Mouse (Mus musculus) erythroblast, embryonic 14.5 days (primary cell): ENCODE data around the gene Tnfsfm13. TPM values are rescaled to one million over a fixed set of nuclear protein-coding genes. Genes with fewer than 3 reads are reported as not detected.

ENCODE experiments used
- H3K27me3 ChIP-seq: 2 replicates; pipeline ENCODE4 v1.6.1; 2012; ENCODE audit warnings: inconsistent platforms; ENCODE audit not compliant: control insufficient read depth
- H3K36me3 ChIP-seq: 2 replicates; pipeline ENCODE4 v1.6.1; 2012; ENCODE audit warnings: mild to moderate bottlenecking, inconsistent platforms; ENCODE audit not compliant: control insufficient read depth
- H3K4me1 ChIP-seq: 2 replicates; pipeline ENCODE4 v1.6.1; 2012; ENCODE audit warnings: inconsistent platforms; ENCODE audit not compliant: control insufficient read depth
- H3K4me3 ChIP-seq: replicated peaks from 2 replicates; pipeline ENCODE3; 2012; ENCODE audit warnings: moderate library complexity, mild to moderate bottlenecking, inconsistent platforms
- H3K9me3 ChIP-seq: 2 replicates; pipeline ENCODE4 v1.6.1; 2012; ENCODE audit warnings: low read length, inconsistent platforms, mixed read lengths; ENCODE audit not compliant: control insufficient read depth
- GATA1 ChIP-seq: IDR thresholded peaks from 2 replicates; pipeline ENCODE4 v1.6.1; 2012; ENCODE audit warnings: low read length, inconsistent platforms, mixed read lengths
- TAL1 ChIP-seq: IDR thresholded peaks from 3 replicates; pipeline ENCODE4 v1.6.1; 2012; ENCODE audit warnings: low read length, inconsistent platforms, mixed read lengths
- polyA plus RNA-seq: library from polyadenylated mRNA; stranded (reverse); fragments of >175 nt; gene quantifications from 2 replicates; pipeline ENCODE4 v1.2.3, GENCODE M21; 2012

Tnfsfm13 gene
- polyA plus RNA-seq, 1 experiment = not detected

DNA sequence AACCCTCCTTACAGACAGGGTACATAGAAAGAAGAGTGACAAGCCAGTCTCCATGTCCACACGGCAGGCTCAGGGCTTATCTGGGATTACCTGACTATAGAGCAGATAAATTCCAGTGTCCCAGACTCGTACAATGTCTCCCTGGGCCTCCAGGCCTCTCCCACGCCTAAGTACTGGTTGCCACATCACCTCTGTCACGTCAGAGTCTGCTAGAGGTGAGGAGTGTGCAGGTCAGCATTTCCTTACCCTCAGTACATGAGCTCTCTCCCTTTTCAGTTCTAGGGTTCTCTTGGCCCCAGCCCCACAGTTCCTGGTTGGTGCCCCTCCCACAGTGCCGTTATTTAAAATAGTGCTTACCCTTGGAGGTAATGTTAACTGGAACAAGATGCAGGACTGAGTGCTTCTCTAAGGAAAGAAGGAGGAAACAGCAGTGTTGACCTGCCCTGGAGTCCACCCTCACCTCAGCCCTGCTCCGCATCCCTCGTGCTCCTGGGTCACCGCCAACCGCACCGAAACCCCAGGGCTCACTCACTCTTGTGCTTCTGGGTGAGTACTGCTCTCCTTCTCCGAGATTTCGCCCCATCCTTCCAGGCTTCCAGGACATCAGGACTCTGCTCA is 11.7 kb downstream of the Tnfsfm13 start:
- Histone ChIP-seq H3K36me3 (peaks cover 12% of the 10 kb centered on the region), H3K4me3 (no peak overlapping the region), H3K4me1 (peaks cover 40% of the 10 kb centered on the region), H3K9me3 (no peaks in the 10 kb centered on the region), H3K27me3 (peaks cover 7% of the 10 kb centered on the region)
- TF ChIP-seq GATA1 (no peak), TAL1 (no peak)

DNA sequence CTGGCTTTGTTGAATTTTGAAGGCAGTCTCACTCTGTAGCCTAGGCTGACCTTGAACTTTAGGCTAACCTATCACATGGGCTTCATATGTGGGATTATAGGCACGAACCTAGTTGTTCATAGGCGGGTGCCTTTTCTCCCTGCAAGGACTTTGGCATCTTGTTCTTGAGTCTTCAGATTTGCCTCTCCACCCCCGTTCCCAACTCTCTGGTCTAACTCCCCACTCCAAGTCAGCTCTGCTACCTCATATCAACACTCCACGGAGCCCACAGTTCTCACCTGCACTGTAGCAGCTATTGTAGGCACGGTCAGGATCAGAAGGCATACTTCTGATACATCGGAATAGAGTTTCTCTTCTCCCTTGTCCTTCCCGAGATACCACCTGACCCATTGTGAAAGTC is 12.3 kb downstream of the Tnfsfm13 start:
- Histone ChIP-seq H3K4me3 (no peak overlapping the region), H3K27me3 (peaks cover 7% of the 10 kb centered on the region), H3K9me3 (no peaks in the 10 kb centered on the region), H3K4me1 (peaks cover 40% of the 10 kb centered on the region), H3K36me3 (peaks cover 17% of the 10 kb centered on the region)
- TF ChIP-seq TAL1 = no peak
- TF ChIP-seq GATA1 = no peak

DNA sequence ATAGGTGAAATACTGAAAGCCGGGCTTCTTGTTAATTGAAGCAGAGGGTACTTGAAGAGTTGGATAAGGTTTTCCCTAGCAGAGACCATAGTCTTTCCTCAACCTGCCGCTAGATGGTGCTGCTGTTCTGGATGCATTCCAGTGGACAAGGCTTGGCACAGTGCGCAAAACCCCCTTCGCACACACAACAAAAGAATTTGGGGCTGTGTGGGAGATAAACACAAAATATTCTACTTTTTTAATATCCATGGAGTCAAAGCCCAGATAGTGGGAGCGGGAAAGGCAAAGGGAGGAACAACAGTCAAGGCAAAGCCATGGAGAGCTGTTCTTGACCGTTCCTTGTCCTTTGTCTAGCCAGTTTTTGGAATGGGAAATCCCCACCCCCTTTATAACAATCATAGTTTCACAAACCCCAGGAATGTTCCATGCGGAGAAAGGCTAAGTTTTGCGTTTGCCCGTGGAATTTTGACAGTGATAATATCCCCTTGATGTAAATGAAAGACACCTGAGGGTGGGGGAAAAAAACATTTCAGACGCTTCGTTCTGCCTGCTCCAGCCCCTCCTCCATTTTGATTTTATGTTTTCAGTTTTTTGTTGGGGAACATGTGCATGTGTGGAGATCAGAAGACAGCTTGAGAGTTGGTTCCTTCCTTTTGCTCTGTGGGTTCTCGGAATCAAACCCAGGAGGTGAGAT is 12.9 kb downstream of the Tnfsfm13 start:
- TF ChIP-seq TAL1 (no peak), GATA1 (no peak)
- Histone ChIP-seq H3K4me3 (peak overlapping the region; percentile 91), H3K9me3 (no peaks in the 10 kb centered on the region), H3K27me3 (peaks cover 7% of the 10 kb centered on the region), H3K4me1 (peaks cover 40% of the 10 kb centered on the region), H3K36me3 (peaks cover 23% of the 10 kb centered on the region)

- H3K4me1 ChIP-seq = peaks cover 40% of the 10 kb centered on the region
These were observed 13.6 kb downstream of the Tnfsfm13 start for GRCm38 (mm10) chr11:69682209-69682839.

DNA sequence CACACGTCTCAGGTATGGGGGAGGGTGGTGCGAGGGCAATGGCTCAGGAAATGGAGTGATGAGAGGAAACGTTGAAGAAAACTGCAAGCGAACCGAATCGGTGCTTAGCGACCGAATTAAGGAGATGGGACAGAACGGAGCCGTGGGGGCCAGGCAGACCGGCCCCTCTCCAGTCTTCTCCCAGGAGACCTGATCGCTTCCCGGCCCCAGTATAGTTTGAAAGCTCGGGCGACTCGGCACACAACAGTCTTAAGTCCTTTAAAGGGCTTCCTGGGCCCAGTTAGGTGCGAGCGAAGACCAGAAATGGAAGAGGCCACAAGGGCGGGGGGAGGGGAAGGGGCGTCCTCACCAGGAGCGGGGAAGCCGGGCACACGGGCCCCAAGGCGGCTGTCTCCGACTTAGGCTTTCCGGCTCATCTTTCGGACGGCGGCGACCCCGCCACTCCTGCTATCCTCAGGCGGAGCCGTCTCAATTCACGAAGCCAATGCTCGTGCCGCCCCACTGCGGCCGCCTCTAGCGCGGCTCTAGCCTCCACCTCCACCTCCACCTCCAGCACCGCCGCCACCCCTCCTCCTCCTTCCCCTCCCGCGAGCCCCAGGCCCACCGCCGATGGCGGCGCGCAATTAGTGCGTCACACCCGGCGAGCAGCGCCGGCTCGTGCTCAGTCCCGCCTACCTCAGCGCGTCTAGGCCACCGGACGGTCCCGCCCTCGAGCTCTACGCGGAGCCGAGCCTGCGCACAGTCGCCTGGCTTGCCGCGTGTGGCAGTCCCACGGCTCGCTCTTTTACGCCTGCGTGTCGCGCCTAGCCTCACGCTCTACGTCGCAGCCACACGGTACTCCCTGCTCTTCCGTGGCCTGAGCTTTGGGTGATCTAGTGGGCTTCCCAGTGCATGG is 14.3 kb downstream of the Tnfsfm13 start, which contains the start of gene Senp3:
Senp3 (minus strand) TSS at position 771 of the 895 bp plus-strand sequence.
- Histone ChIP-seq H3K27me3 (peaks cover 2% of the 10 kb centered on the region; the same call in 1 of the 2 replicates), H3K4me3 (peak within 1 kb of the TSS; percentile 91), H3K9me3 (no peaks in the 10 kb centered on the region), H3K36me3 (peaks cover 36% of the 10 kb centered on the region), H3K4me1 (peaks cover 42% of the 10 kb centered on the region)
- no peak for TF ChIP-seq GATA1

More at GRCm38 (mm10) chr11:69682209-69682839, 13.6 kb downstream of the Tnfsfm13 start:
- peak overlapping the region; percentile 91 for H3K4me3 ChIP-seq
- TF ChIP-seq TAL1 (no peak), GATA1 (no peak)
- H3K27me3 ChIP-seq = peaks cover 7% of the 10 kb centered on the region
- peaks cover 28% of the 10 kb centered on the region for H3K36me3 ChIP-seq
- no peaks in the 10 kb centered on the region for H3K9me3 ChIP-seq

DNA sequence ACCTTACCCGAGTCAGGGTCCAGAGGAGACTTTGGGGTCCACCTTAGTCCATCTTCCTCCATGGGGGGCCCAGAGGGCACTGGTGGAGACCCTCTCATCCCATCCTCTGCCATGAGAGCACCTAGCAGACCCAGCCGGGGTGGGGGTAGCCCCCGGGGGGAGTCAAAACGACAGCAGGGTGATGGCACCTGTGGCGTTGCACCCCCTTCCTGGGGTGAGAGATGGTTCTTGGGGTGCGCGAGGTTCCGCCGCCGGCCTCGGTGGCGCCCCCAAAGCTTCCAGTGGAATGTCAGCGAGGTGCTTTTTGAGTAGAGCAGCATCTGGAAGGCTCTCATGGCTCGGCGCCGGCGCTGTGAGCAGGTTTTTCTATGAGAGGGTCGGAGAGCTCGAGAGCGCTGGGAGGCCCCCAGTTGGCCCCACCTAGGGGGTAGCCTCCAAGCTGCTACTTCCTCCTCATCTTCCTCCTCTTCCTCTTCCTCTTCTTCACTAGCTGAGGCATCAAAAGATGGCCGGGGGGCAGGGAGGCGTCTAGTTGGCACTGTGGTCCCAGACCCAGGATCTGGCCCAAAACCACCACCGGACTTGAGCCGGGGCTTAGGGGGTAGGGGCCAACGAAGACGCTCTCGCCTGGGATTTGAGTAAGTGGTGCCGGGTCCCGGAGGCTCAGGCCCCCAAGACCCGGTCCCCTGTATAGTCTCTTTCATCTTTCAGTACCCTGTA is 15.6 kb downstream of the Tnfsfm13 start:
- no peaks in the 10 kb centered on the region for H3K9me3 ChIP-seq
- H3K4me3 ChIP-seq = peak overlapping the region; percentile 91
- H3K27me3 ChIP-seq = 0 out of 2 replicates have a peak, but pooled peaks cover 2% of the 10 kb centered on the region
- H3K36me3 ChIP-seq = peaks cover 49% of the 10 kb centered on the region
- no peak for TF ChIP-seq GATA1
- no peak for TF ChIP-seq TAL1
- H3K4me1 ChIP-seq = peaks cover 46% of the 10 kb centered on the region

GRCm38 (mm10) chr11:69679144-69679543 is 16.8 kb downstream of the Tnfsfm13 start:
- Histone ChIP-seq H3K36me3 (peaks cover 60% of the 10 kb centered on the region), H3K4me3 (no peak overlapping the region), H3K4me1 (peaks cover 54% of the 10 kb centered on the region), H3K27me3 (no peaks in the 10 kb centered on the region), H3K9me3 (no peaks in the 10 kb centered on the region)
- TF ChIP-seq TAL1 (no peak), GATA1 (no peak)

DNA sequence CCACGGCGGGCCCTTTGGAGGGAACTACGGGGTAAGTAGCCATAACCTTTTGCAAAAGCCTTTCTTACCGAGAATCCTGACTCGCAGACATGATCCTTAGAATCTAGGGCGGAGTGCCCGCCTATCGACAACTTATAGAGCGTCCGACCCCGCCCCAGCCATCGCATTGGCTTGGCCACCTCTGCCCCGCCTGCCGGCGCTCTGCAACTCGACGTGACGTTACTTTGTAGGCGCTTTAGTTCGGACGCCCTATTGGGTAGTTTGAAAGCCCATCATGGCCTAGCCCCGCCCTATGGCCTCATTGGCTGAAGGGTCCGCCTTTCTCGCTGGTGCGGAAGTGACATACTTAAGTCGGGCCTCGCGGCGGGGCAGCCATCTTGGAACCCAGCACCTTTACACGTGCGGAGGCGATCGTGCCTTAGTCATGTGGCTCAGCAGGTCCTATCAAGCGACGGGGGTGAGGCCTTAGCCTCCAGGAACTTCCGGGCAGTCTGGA is 23.6 kb downstream of the Tnfsfm13 start, which contains the start of gene Eif4a1:
Eif4a1 (minus strand) TSS at position 213 of the 496 bp plus-strand sequence.
- peaks cover 67% of the 10 kb centered on the region for H3K4me1 ChIP-seq

More for the DNA sequence above, 23.6 kb downstream of the Tnfsfm13 start, which contains the start of gene Eif4a1:
- TF ChIP-seq TAL1 = no peak
- no peak for TF ChIP-seq GATA1
- H3K4me3 ChIP-seq = peak within 1 kb of the TSS; percentile 74
- H3K9me3 ChIP-seq = no peaks in the 10 kb centered on the region
- no peaks in the 10 kb centered on the region for H3K27me3 ChIP-seq
- peaks cover 85% of the 10 kb centered on the region for H3K36me3 ChIP-seq
